Mouse (Mus musculus): ENCODE results near the gene Psmb7.

Gene Psmb7

DNA sequence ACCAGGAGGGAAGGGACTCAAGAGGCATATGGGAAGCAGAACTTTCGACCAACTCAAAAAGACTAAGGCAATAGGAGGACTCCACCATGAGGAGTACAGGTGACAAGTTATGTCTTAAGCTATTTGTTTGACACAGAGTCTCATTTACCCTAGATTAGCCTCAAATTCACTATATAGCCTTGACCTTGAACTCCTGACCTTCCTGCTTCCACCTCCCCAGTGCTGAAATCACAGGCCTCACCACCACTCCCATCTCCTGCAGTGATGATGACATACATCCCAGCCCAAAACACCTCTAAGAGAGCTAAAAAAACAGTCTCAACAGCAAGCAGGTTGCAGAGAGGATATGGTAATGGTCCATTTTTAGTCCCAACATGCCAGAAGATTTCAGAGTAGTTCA, 2.1 kb downstream of the Psmb7 start:
- ATAC-seq (ENCODE audit: low TSS enrichment): no peak

DNA sequence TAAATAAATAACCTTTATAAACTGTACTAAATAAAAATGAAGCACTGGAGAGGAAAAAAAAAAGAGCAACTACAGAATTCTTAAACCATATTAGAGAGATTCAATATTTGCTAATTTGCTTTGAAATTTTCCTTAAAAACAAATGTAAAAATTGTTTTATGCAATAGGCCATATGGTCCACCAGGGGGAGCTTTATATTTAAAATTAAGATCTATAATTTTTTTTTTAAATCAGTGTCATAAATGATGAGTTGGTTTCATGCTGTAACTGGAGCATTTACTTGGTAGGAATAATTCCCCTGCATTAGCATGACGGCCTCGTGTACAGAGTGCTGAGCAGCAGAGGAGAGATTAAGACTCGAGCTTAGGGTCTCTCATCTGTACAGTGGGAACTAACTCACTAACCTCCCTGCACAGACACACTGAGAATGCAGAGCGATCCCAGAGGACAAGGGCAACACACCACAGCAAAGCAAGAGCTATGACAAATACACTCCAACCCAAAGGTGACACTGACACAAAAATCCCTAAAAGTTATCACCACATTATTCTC, 6.1 kb downstream of the Psmb7 start:
- no peak for ATAC-seq (ENCODE audit: low TSS enrichment)

DNA sequence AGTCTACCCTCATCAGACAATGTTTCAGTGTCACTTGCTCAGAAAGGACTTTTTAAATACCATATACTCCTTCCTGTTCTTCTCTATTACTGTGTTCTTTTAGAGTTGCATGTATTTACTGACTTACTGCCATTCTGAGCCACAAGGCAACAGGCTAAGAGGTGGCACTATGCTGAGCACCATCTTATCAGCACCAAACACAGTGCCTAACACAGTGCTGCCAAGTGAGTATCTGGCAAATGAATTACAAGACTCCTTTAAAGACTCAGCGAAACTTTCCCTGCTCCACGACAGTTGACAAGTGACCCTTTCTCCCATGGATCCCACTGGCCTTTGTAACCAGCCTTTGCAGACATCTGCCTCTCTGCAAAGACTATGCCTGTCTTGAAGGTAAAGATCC, 13.3 kb downstream of the Psmb7 start:
- ATAC-seq (ENCODE audit: low TSS enrichment): no peak

GRCm38 (mm10) chr2:38629451-38629850, 14.4 kb downstream of the Psmb7 start:
- no peak for ATAC-seq (ENCODE audit: low TSS enrichment)

DNA sequence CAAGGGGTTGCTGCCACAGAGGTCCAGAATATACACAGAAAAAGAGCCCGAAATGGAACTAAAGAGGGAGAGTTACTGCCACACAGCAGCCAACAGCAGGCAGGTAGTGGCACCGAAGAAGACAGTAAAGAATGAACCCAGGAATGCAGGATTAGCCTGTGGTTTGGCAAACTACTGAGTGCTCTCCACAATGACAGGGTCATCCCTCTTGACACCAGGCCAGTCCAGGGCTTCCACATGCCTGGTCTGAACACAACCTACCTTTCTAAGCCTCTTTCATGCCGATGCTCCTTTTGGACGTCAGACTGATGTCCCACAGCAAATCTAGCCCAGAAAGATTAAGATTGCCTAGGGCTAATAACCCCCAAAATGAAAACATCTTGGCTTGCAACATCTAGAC, 15.1 kb downstream of the Psmb7 start:
- no peak for ATAC-seq (ENCODE audit: low TSS enrichment)

- no peak for ATAC-seq (ENCODE audit: low TSS enrichment)
These were observed 19.9 kb downstream of the Psmb7 start for GRCm38 (mm10) chr2:38623821-38624590.

DNA sequence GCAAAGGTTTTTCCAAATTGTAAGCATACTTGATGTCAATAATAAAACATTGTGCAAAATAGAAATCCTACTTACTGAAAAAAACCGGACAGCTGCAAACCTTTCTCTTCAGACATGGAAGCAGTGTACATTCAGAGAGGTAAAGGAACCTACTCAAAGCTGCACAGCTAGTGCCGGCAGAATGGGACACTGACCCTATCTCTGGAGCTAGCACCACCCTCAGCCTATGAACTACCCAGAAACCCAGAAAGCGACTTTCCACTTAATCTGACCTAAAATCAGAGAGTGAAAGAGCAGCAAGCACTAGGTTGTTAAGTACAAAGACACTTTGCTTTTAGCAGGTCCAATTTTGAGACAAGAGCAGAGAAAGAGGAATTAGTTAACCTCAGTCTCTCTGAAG, 20.5 kb downstream of the Psmb7 start:
- ATAC-seq (ENCODE audit: low TSS enrichment): no peak

DNA sequence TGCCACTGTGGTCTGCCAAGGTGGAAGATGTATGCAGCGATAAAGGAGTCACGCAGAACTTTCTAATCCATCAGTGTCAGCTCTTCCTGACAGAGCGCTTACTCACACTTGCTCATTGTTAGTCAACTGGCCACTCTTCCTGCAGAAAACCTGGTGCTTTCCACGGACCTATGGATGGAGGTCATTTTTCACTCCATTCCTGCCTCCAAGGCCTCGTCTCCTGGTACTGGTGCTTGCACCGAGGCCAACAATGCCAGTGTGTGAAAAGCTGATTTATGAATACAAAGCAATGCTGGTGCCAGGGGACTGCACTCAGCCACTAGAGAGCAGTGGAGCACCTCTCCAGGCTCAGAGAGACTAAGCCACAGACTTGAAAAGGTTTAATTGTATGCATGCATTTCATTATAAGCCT, 22.3 kb downstream of the Psmb7 start:
- peak; percentile 91 for ATAC-seq (ENCODE audit: low TSS enrichment)

DNA sequence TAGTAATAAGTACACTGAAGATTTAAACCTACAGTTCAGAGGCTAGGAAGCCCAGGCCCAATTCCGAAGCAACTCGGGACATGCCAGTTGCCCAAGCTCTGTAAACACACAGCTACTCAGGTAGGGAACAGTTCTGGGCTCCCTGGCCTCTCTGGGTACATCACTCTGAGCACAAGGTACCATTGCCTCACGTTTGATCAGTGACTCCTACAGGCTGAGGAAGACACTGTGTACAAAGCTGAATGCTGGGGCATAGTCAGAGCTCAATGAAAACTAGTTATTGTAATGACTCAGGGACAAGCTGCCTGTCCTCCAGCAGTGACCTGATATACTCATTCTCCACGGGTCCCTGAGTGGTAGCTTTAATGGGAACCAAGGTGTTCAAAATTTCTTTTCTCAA, 22.8 kb downstream of the Psmb7 start:
- no peak for ATAC-seq (ENCODE audit: low TSS enrichment)

GRCm38 (mm10) chr2:38619777-38620176, 24.1 kb downstream of the Psmb7 start:
- ATAC-seq (ENCODE audit: low TSS enrichment): no peak

DNA sequence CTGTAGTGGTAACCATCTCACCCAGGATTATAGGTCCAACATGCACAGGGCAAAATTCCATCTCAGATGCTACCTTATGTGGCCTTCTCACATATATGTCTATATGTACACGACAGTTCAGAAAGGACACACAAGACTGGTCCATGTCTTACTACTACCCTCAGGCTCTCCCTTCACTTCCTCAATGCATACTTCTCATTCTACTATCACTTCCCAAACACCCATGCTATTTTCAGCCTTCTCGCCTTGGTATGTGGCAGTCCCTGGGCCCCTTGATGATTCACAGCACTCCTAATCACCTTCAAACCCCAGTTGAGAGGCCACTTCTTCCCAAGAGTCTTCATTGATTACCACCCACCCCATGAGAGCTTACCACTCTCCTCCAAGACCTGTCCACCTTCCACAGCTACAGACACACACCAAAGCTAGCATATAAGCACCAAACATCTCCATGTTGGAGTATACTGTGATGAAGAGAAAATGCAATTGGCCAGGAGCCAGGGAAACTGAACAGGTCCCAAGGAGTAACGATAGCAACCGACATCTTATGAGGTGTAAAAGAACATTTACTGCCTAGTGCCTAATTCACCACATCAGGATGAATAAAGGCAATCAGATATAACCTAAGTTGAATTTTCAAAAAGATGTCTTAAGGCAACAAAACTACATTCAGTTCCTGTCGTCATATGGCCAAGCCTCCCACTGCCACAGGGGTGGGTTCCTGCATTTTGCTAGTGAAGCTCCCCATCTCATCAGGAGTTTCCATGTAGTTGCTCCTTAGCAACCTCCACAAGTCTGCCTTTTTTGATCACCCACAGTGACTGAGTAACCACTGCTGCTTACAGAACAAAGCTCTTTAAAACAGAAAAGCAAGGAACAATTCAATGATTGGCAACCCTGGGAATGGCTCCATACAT, 26.7 kb downstream of the Psmb7 start:
- ATAC-seq (ENCODE audit: low TSS enrichment): peak; percentile 38; the same call in 1 of the 2 replicates

DNA sequence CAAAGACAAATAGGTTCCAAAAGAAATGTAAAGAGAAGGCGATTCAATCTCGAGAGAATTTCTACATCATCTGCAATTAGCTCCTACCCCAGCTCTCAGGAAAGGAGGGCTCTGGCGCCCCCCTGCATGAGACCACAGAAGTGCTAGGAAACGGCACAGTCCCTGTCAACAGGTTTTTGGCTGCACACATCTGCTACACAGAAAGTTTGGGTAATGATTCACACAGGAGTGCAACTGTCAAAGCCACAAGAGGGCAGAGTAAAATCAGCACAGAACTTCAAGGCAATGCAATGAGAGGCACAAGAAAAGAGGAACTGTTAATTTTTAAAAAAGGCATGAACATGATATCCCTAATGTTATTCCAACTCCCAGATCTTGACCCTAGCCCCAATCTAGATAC, 27.8 kb downstream of the Psmb7 start:
- ATAC-seq (ENCODE audit: low TSS enrichment): peak; percentile 50

- ATAC-seq (ENCODE audit: low TSS enrichment): no peak
These were observed 29.4 kb downstream of the Psmb7 start for GRCm38 (mm10) chr2:38614437-38614836.

GRCm38 (mm10) chr2:38613576-38613975, 30.3 kb downstream of the Psmb7 start:
- ATAC-seq (ENCODE audit: low TSS enrichment): no peak

GRCm38 (mm10) chr2:38612596-38612995, 31.3 kb downstream of the Psmb7 start:
- ATAC-seq (ENCODE audit: low TSS enrichment): no peak

- ATAC-seq (ENCODE audit: low TSS enrichment): no peak
These were observed 33.7 kb downstream of the Psmb7 start for GRCm38 (mm10) chr2:38610161-38610560.

DNA sequence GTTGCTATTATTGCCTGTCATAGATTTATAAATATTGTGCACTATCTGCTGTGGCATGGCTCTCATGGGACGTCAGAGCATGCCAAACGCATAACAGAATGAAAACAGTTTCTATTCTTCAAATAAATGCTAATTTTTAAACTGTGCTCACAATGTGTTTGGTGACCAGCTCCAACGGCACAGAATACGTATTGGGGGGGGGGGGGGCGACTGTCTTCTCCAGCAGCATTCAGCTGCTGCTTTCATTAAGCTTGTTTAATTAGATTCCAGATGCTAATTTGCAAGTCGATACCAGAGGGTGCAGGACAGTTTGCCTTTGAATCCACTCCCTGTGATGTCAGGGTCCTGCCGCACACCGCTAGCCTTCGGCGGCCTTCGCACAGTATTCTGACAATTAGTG, 34.6 kb downstream of the Psmb7 start:
- no peak for ATAC-seq (ENCODE audit: low TSS enrichment)

- ATAC-seq (ENCODE audit: low TSS enrichment): peak; percentile 83
These were observed 35.0 kb downstream of the Psmb7 start for GRCm38 (mm10) chr2:38608831-38609309.

DNA sequence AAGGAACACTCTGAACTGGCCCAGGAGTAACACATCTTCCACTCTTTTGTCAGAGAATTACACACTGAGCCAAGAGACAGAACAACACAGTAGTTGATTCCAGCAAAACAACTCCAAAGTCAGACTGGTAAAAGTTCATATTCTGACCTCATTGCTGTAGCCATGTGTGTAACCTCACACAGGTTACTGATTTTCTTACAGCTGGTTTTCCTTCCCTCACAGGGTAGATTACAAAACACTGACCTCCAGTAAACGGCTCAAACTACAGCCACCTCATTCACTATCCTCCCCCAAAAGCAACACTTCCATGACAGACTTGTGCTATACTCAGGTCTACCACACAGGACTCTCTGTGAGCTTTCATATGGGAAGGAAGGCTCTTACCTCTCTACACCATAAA, 36.2 kb downstream of the Psmb7 start:
- ATAC-seq (ENCODE audit: low TSS enrichment): no peak

DNA sequence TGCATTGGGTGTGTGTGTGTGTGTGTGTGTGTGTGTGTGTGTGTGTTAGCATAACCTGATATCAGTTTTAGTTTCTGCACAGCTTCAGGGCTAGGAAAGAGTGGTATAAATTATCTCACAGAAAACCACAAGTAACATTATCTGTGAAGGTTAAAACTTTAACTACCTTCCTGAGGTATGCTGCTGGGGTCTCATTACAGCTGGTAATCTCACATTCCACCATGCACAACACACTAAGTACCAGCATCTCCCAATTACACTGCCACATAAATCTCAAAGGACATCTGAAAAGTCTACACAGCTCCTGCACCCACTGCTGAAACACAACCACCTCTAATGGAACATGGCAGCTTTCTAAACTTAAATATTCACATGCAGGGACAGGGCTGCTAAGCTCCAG, 43.0 kb downstream of the Psmb7 start:
- no peak for ATAC-seq (ENCODE audit: low TSS enrichment)

GRCm38 (mm10) chr2:38598395-38598794, 45.5 kb downstream of the Psmb7 start:
- peak; percentile 38 for ATAC-seq (ENCODE audit: low TSS enrichment)

- ATAC-seq (ENCODE audit: low TSS enrichment): no peak
These were observed 46.0 kb downstream of the Psmb7 start for GRCm38 (mm10) chr2:38597896-38598295.

DNA sequence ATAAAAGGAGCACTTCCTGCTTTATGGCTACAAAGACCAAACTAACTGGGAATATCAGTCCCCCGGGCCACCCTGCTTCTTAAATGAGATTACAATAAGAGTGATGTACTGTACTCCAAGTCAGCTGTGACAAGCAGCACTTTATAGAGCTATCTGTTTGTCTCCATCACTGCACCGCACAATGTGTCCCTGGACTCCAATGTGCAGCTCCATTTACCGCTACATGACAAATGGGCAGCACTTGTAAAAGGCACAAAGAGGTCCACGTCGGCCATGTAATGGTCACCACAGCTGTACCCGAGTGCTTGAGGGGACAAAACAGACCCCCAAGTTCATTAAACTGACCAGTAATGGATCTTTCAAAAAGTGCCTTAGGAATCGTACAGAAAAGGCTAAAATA, 49.0 kb downstream of the Psmb7 start:
- no peak for ATAC-seq (ENCODE audit: low TSS enrichment)
